Mouse (Mus musculus): ENCODE data around the gene 4930556J24Rik. TPM values are rescaled to one million over a fixed set of nuclear protein-coding genes. Genes with fewer than 3 reads are reported as not detected.

The 4930556J24Rik gene
- polyA plus RNA-seq, 1 experiment from 2014 or later, result 0.16 TPM

DNA sequence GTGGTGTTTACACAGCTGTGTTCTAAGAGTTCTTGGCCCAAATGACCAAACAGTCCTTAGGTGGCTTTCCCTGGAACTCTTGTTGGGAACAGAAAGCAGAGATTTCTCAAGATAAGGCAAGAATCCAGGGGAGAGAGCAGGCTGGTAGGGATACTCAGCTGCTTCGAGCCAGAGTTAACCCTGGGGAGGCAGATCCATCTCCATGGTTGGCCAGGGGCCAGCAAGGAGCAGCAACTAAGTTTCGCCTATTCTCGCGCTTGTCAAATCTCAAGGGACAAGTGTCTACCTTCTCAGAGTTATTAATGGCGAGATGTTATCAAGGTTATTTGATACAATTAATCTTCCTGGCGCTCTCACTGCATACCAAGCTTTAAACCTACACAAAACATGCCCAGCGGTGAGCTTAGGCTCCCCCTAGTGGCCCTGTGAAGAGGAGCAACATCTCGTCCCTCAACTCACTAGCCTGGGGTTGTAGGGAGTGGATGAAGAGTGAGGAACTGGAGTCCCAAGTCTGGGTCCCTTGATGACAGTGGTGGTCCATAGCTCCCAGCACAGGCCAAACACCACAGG is 55.2 kb downstream of the 4930556J24Rik start:
- H3K4me2 ChIP-seq (replicated peaks; ENCODE audit: low read depth), result no peak overlapping the region
- ATAC-seq, result no peak

GRCm38 (mm10) chr11:3920476-3920875 is 56.1 kb downstream of the 4930556J24Rik start:
- no peak for TF ChIP-seq CTCF (IDR thresholded peaks at IDR 0.05; ENCODE audit: low read depth)
- 78% methylated on average over 7 of the region's 7 CpGs for WGBS
- Histone ChIP-seq H3K9me3 (ENCODE audit: control insufficient read depth) (no peaks in the 10 kb centered on the region), H3K27ac (ENCODE audit: low read depth, low read length) (no peak overlapping the region), H3K4me3 (ENCODE audit: low read depth, low read length) (no peak overlapping the region), H3K36me3 (ENCODE audit: control insufficient read depth, insufficient read depth) (peaks cover 61% of the 10 kb centered on the region), H3K4me2 (replicated peaks; ENCODE audit: low read depth) (no peak overlapping the region), H3K4me1 (replicated peaks; ENCODE audit: control insufficient read depth, insufficient read depth, low read length) (no peaks in the 10 kb centered on the region), H3K27me3 (replicated peaks; ENCODE audit: control insufficient read depth, insufficient read depth, low read length) (no peaks in the 10 kb centered on the region), H3K9ac (ENCODE audit: low read depth, low read length) (no peak overlapping the region)
- no peak for ATAC-seq

More for the DNA sequence above, 55.2 kb downstream of the 4930556J24Rik start:
- H3K4me1 ChIP-seq (replicated peaks; ENCODE audit: control insufficient read depth, insufficient read depth, low read length), result no peaks in the 10 kb centered on the region
- no peaks in the 10 kb centered on the region for H3K9me3 ChIP-seq (ENCODE audit: control insufficient read depth)
- H3K4me3 ChIP-seq (ENCODE audit: low read depth, low read length), result no peak overlapping the region
- H3K36me3 ChIP-seq (ENCODE audit: control insufficient read depth, insufficient read depth), result peaks cover 68% of the 10 kb centered on the region
- 41% methylated on average over 8 of the region's 8 CpGs for WGBS
- no peak overlapping the region for H3K27ac ChIP-seq (ENCODE audit: low read depth, low read length)
- no peak overlapping the region for H3K9ac ChIP-seq (ENCODE audit: low read depth, low read length)
- H3K27me3 ChIP-seq (replicated peaks; ENCODE audit: control insufficient read depth, insufficient read depth, low read length), result no peaks in the 10 kb centered on the region
- TF ChIP-seq CTCF (IDR thresholded peaks at IDR 0.05; ENCODE audit: low read depth), result peak; percentile 86

GRCm38 (mm10) chr11:3918738-3919137 is 57.8 kb downstream of the 4930556J24Rik start:
- peak; percentile 68 for TF ChIP-seq CTCF (IDR thresholded peaks at IDR 0.05; ENCODE audit: low read depth)
- no peaks in the 10 kb centered on the region for H3K27me3 ChIP-seq (replicated peaks; ENCODE audit: control insufficient read depth, insufficient read depth, low read length)
- H3K9me3 ChIP-seq (ENCODE audit: control insufficient read depth), result no peaks in the 10 kb centered on the region
- H3K4me1 ChIP-seq (replicated peaks; ENCODE audit: control insufficient read depth, insufficient read depth, low read length), result 0 out of 2 replicates have a peak, but pooled peaks cover 7% of the 10 kb centered on the region
- no peak for ATAC-seq
- no peak overlapping the region for H3K4me2 ChIP-seq (replicated peaks; ENCODE audit: low read depth)
- H3K27ac ChIP-seq (ENCODE audit: low read depth, low read length), result no peak overlapping the region
- WGBS, result 59% methylated on average over 1 of the region's 1 CpGs
- H3K4me3 ChIP-seq (ENCODE audit: low read depth, low read length), result no peak overlapping the region
- H3K9ac ChIP-seq (ENCODE audit: low read depth, low read length), result no peak overlapping the region
- peaks cover 44% of the 10 kb centered on the region for H3K36me3 ChIP-seq (ENCODE audit: control insufficient read depth, insufficient read depth)

GRCm38 (mm10) chr11:3914109-3914840 is 62.3 kb downstream of the 4930556J24Rik start, which contains the start of gene Slc35e4:
Gene Slc35e4 (minus strand): TSS chr11:3914664.
- peak within 1 kb of the TSS; percentile 81 for H3K4me2 ChIP-seq (replicated peaks; ENCODE audit: low read depth)
- H3K4me3 ChIP-seq (ENCODE audit: low read depth, low read length), result peak within 1 kb of the TSS; percentile 52
- 0 out of 2 replicates have a peak within 1 kb of the TSS, but pooled peaks have one; percentile 7 for H3K9ac ChIP-seq (ENCODE audit: low read depth, low read length)
- no peaks in the 10 kb centered on the region for H3K9me3 ChIP-seq (ENCODE audit: control insufficient read depth)
- peak within 1 kb of the TSS; percentile 21 for H3K27ac ChIP-seq (ENCODE audit: low read depth, low read length)
- peaks cover 15% of the 10 kb centered on the region for H3K36me3 ChIP-seq (ENCODE audit: control insufficient read depth, insufficient read depth)
- H3K27me3 ChIP-seq (replicated peaks; ENCODE audit: control insufficient read depth, insufficient read depth, low read length), result peaks cover 13% of the 10 kb centered on the region; the same call in 1 of the 2 replicates
- ATAC-seq, result peak; percentile 59
- peaks cover 15% of the 10 kb centered on the region; the same call in 1 of the 2 replicates for H3K4me1 ChIP-seq (replicated peaks; ENCODE audit: control insufficient read depth, insufficient read depth, low read length)
- TF ChIP-seq CTCF (IDR thresholded peaks at IDR 0.05; ENCODE audit: low read depth), result peak; percentile 95
- WGBS, result under 1% methylated on average over 27 of the region's 28 CpGs

DNA sequence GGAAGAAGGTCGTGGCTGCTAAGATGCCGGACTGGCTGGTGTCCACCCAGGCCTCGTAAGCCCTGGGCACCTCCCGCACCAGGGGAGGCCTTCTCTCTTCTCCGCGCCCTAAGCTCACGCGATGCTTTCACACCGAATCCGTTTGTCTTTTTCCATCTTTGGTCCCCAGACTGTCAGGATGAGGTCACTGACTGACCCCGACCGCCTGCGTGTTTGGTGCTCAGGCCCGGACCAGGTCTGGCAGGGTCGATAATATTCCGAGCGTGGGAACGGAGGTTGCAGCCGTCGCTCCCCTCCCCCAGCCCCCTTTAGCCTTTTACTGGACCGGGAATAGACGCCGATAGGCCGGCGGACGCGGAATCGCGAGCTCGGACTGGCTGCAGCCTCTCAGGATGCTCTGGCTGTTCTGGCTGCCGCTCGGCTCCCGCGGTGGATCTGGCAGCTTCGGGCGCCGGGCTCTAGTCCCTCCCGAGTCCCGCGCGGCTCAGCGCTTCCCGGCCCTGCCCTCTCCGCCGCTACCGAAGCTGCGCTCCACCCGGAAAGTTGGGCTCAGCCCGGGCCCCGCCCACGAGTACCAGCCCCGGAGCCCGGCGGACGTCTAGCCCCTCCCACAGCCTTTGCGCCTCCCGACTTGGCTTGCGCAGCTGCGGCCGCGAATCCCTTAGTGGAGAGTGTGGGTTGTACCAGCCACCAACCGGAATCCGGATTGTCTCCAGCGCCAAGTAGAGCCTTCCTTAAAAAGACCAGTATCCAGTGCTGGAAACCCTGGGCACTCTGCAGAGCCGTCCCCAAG is 63.1 kb downstream of the 4930556J24Rik start:
- TF ChIP-seq CTCF (IDR thresholded peaks at IDR 0.05; ENCODE audit: low read depth), result no peak
- H3K4me1 ChIP-seq (replicated peaks; ENCODE audit: control insufficient read depth, insufficient read depth, low read length), result peaks cover 15% of the 10 kb centered on the region; the same call in 1 of the 2 replicates
- H3K27ac ChIP-seq (ENCODE audit: low read depth, low read length), result peak overlapping the region; percentile 21; the same call in 1 of the 2 replicates
- peak; percentile 74 for ATAC-seq
- peak overlapping the region; percentile 52 for H3K4me3 ChIP-seq (ENCODE audit: low read depth, low read length)
- peaks cover 15% of the 10 kb centered on the region for H3K36me3 ChIP-seq (ENCODE audit: control insufficient read depth, insufficient read depth)
- WGBS, result 0% methylated on average over 65 of the region's 65 CpGs
- peak overlapping the region; percentile 31; the same call in 1 of the 2 replicates for H3K9ac ChIP-seq (ENCODE audit: low read depth, low read length)
- H3K4me2 ChIP-seq (replicated peaks; ENCODE audit: low read depth), result peak overlapping the region; percentile 81
- peaks cover 13% of the 10 kb centered on the region; the same call in 1 of the 2 replicates for H3K27me3 ChIP-seq (replicated peaks; ENCODE audit: control insufficient read depth, insufficient read depth, low read length)
- H3K9me3 ChIP-seq (ENCODE audit: control insufficient read depth), result no peaks in the 10 kb centered on the region
